Mouse (Mus musculus) stomach, embryonic 14.5 days (tissue): ENCODE measurements around the gene Def6. TPM values are rescaled to one million over a fixed set of nuclear protein-coding genes. Genes with fewer than 3 reads are reported as not detected.

Experiments
- ATAC-seq: fragments of 200-750 bp; cut with Nextera tagmentation; 2 replicates; pipeline ENCODE4 v1.8.0; 2017; ENCODE audit warnings: low read depth, moderate TSS enrichment; ENCODE audit not compliant: insufficient number of reproducible peaks, insufficient read depth, low FRiP score
- H3K27ac ChIP-seq: fragments of 300-500 bp; sonication (generic); 2 replicates; pipeline ENCODE4 v1.5.1; 2014; ENCODE audit warnings: mild to moderate bottlenecking, low read length, moderate library complexity, mixed read lengths
- H3K27me3 ChIP-seq: fragments of 300-500 bp; sonication (generic); 2 replicates; pipeline ENCODE4 v1.6.1; 2014; ENCODE audit warnings: low read length, control low read depth, mixed read lengths; ENCODE audit not compliant: control insufficient read depth, insufficient read depth
- H3K36me3 ChIP-seq: fragments of 300-500 bp; sonication (generic); 2 replicates; pipeline ENCODE4 v1.6.1; 2014; ENCODE audit warnings: mild to moderate bottlenecking, control low read depth, low read length, moderate library complexity, mixed read lengths; ENCODE audit not compliant: control insufficient read depth, insufficient read depth
- H3K4me1 ChIP-seq: fragments of 300-500 bp; sonication (generic); 2 replicates; pipeline ENCODE4 v1.6.1; 2014; ENCODE audit warnings: low read length, control low read depth, mixed read lengths; ENCODE audit not compliant: control insufficient read depth, insufficient read depth
- H3K4me2 ChIP-seq: fragments of 300-500 bp; sonication (generic); replicated peaks from 2 replicates; pipeline ENCODE4 v1.6.1; 2014; ENCODE audit warnings: low read depth, low read length, control low read depth
- H3K4me3 ChIP-seq: fragments of 300-500 bp; sonication (generic); 2 replicates; pipeline ENCODE4 v1.5.1; 2014; ENCODE audit warnings: low read depth, low read length, control low read depth
- H3K9ac ChIP-seq: fragments of 300-500 bp; sonication (generic); replicated peaks from 2 replicates; pipeline ENCODE4 v1.6.1; 2014; ENCODE audit warnings: low read depth, mild to moderate bottlenecking, control low read depth, low read length, moderate library complexity, mixed read lengths
- H3K9me3 ChIP-seq: fragments of 300-500 bp; sonication (generic); 2 replicates; pipeline ENCODE4 v1.6.1; 2016; ENCODE audit warnings: low read depth, low read length, control low read depth; ENCODE audit not compliant: control insufficient read depth
- WGBS: fragments of 180-500 bp; shearing (Covaris S2); extraction: QIAGEN DNeasy Blood & Tissue Kit; methylation state at CpG from one replicate; pipeline ENCODE4 v1.1.7; 2014; 5-methylcytosine and 5-hydroxymethylcytosine counted together
- polyA plus RNA-seq: library from polyadenylated mRNA; unstranded; fragments of >200 nt; fragmentation: Nextera tagmentation; extraction: Ambion mirVana; gene quantifications from 2 replicates; pipeline ENCODE4 v1.2.1, GENCODE M21; 2014

Def6 gene
- polyA plus RNA-seq, 1 experiment from 2014 or later: 4.1 TPM

GRCm38 (mm10) chr17:28177540-28178046 is 30.0 kb upstream of the Def6 start:
- 14% methylated on average over 11 of the region's 22 CpGs for WGBS
- Histone ChIP-seq H3K9ac (peak overlapping the region; percentile 88), H3K4me3 (peak overlapping the region; percentile 80), H3K4me1 (peaks cover 38% of the 10 kb centered on the region), H3K27ac (peak overlapping the region; percentile 93), H3K27me3 (no peaks in the 10 kb centered on the region), H3K9me3 (no peaks in the 10 kb centered on the region), H3K36me3 (0 out of 2 replicates have a peak, but pooled peaks cover 4% of the 10 kb centered on the region), H3K4me2 (peak overlapping the region; percentile 91)
- peak; percentile 74 for ATAC-seq

GRCm38 (mm10) chr17:28180331-28180730 is 27.2 kb upstream of the Def6 start:
- ATAC-seq: no peak
- no peak overlapping the region for H3K4me2 ChIP-seq
- H3K27ac ChIP-seq: no peak overlapping the region
- H3K4me3 ChIP-seq: no peak overlapping the region
- H3K4me1 ChIP-seq: peaks cover 32% of the 10 kb centered on the region; the same call in 1 of the 2 replicates
- 0 out of 2 replicates have a peak, but pooled peaks cover 4% of the 10 kb centered on the region for H3K36me3 ChIP-seq
- H3K9me3 ChIP-seq: no peaks in the 10 kb centered on the region
- no peaks in the 10 kb centered on the region for H3K27me3 ChIP-seq
- no peak overlapping the region for H3K9ac ChIP-seq
- 57% methylated on average over 4 of the region's 4 CpGs for WGBS

GRCm38 (mm10) chr17:28180783-28181544 is 26.6 kb upstream of the Def6 start:
- Histone ChIP-seq H3K9ac (no peak overlapping the region), H3K27me3 (no peaks in the 10 kb centered on the region), H3K4me2 (no peak overlapping the region), H3K9me3 (no peaks in the 10 kb centered on the region), H3K4me1 (peaks cover 31% of the 10 kb centered on the region; the same call in 1 of the 2 replicates), H3K36me3 (0 out of 2 replicates have a peak, but pooled peaks cover 4% of the 10 kb centered on the region), H3K4me3 (no peak overlapping the region), H3K27ac (no peak overlapping the region)
- no peak for ATAC-seq
- 61% methylated on average over 15 of the region's 15 CpGs for WGBS

GRCm38 (mm10) chr17:28184971-28185638 is 22.5 kb upstream of the Def6 start:
- no peaks in the 10 kb centered on the region for H3K27me3 ChIP-seq
- WGBS: 68% methylated on average over 7 of the region's 7 CpGs
- no peak overlapping the region for H3K27ac ChIP-seq

GRCm38 (mm10) chr17:28188313-28188712 is 19.3 kb upstream of the Def6 start:
- Histone ChIP-seq H3K4me1 (0 out of 2 replicates have a peak, but pooled peaks cover 2% of the 10 kb centered on the region), H3K9ac (no peak overlapping the region), H3K4me2 (no peak overlapping the region), H3K27me3 (no peaks in the 10 kb centered on the region), H3K36me3 (peaks cover 11% of the 10 kb centered on the region), H3K27ac (no peak overlapping the region), H3K9me3 (no peaks in the 10 kb centered on the region), H3K4me3 (no peak overlapping the region)
- WGBS: 82% methylated on average over 5 of the region's 5 CpGs
- no peak for ATAC-seq

More at GRCm38 (mm10) chr17:28184971-28185638, 22.5 kb upstream of the Def6 start:
- ATAC-seq: no peak
- Histone ChIP-seq H3K4me2 (no peak overlapping the region), H3K9me3 (no peaks in the 10 kb centered on the region), H3K9ac (no peak overlapping the region), H3K4me1 (peaks cover 14% of the 10 kb centered on the region; the same call in 1 of the 2 replicates), H3K4me3 (no peak overlapping the region), H3K36me3 (peaks cover 7% of the 10 kb centered on the region)

- 61% methylated on average over 1 of the region's 1 CpGs for WGBS
- ATAC-seq: no peak
- H3K4me1 ChIP-seq: no peaks in the 10 kb centered on the region
These were observed 14.8 kb upstream of the Def6 start for GRCm38 (mm10) chr17:28192754-28193153.

GRCm38 (mm10) chr17:28193559-28193958 is 14.0 kb upstream of the Def6 start:
- Histone ChIP-seq H3K4me3 (no peak overlapping the region), H3K9ac (no peak overlapping the region), H3K27me3 (no peaks in the 10 kb centered on the region), H3K4me2 (no peak overlapping the region), H3K27ac (no peak overlapping the region), H3K9me3 (no peaks in the 10 kb centered on the region), H3K36me3 (peaks cover 40% of the 10 kb centered on the region), H3K4me1 (no peaks in the 10 kb centered on the region)
- no peak for ATAC-seq
- 85% methylated on average over 3 of the region's 3 CpGs for WGBS

More at GRCm38 (mm10) chr17:28192754-28193153, 14.8 kb upstream of the Def6 start:
- Histone ChIP-seq H3K27me3 (no peaks in the 10 kb centered on the region), H3K9me3 (no peaks in the 10 kb centered on the region), H3K36me3 (peaks cover 33% of the 10 kb centered on the region), H3K4me2 (no peak overlapping the region), H3K27ac (no peak overlapping the region), H3K9ac (no peak overlapping the region), H3K4me3 (no peak overlapping the region)

GRCm38 (mm10) chr17:28195033-28195432 is 12.5 kb upstream of the Def6 start:
- Histone ChIP-seq H3K27me3 (no peaks in the 10 kb centered on the region), H3K4me1 (no peaks in the 10 kb centered on the region), H3K4me2 (no peak overlapping the region), H3K27ac (no peak overlapping the region), H3K9me3 (no peaks in the 10 kb centered on the region), H3K36me3 (peaks cover 38% of the 10 kb centered on the region), H3K9ac (no peak overlapping the region), H3K4me3 (no peak overlapping the region)
- no peak for ATAC-seq
- 93% methylated on average over 10 of the region's 10 CpGs for WGBS
